Mouse (Mus musculus) liver, postnatal 0 days (tissue): Measurements from ENCODE around the gene Osbpl3.

Experiments
- CTCF ChIP-seq: sonication (generic); IDR thresholded peaks from 2 replicates; pipeline ENCODE4 v1.5.1; 2016; ENCODE audit warnings: antibody characterized with exemption, low read depth
- EP300 ChIP-seq: IDR thresholded peaks from 2 replicates; pipeline ENCODE4 v1.6.1; 2016; ENCODE audit warnings: antibody characterized with exemption, low read depth, mild to moderate bottlenecking

GRCm38 (mm10) chr6:50403524-50403923 is 52.5 kb downstream of the Osbpl3 start:
- TF ChIP-seq CTCF (no peak), EP300 (no peak)
